Mouse (Mus musculus) stomach, embryonic 16.5 days (tissue): ENCODE measurements at regions not wholly inside any gene's neighbourhood (a gene's known extent, or its start where the extent isn't known, plus 50 kb on each side); places are given as distances from the start of the nearest gene placed in this dataset.

Source experiments
- ATAC-seq: fragments of 200-750 bp; cut with Nextera tagmentation; 2 replicates; pipeline ENCODE4 v1.8.0; 2017; ENCODE audit warnings: moderate number of reproducible peaks, moderate TSS enrichment; ENCODE audit not compliant: insufficient read depth, low FRiP score
- H3K27ac ChIP-seq: fragments of 300-500 bp; sonication (generic); 2 replicates; pipeline ENCODE4 v1.5.1; 2014; ENCODE audit warnings: low read length
- H3K27me3 ChIP-seq: fragments of 300-500 bp; sonication (generic); 2 replicates; pipeline ENCODE4 v1.6.1; 2014; ENCODE audit warnings: low read length, control low read depth, mixed read lengths; ENCODE audit not compliant: control insufficient read depth, insufficient read depth
- H3K36me3 ChIP-seq: fragments of 300-500 bp; sonication (generic); 2 replicates; pipeline ENCODE4 v1.6.1; 2014; ENCODE audit warnings: low read length; ENCODE audit not compliant: control insufficient read depth, insufficient read depth
- H3K4me1 ChIP-seq: fragments of 300-500 bp; sonication (generic); 2 replicates; pipeline ENCODE4 v1.6.1; 2014; ENCODE audit warnings: low read length, control low read depth, mixed read lengths; ENCODE audit not compliant: control insufficient read depth, insufficient read depth
- H3K4me2 ChIP-seq: fragments of 300-500 bp; sonication (generic); 2 replicates; pipeline ENCODE4 v1.6.1; 2014; ENCODE audit warnings: low read depth, low read length, mixed read lengths
- H3K4me3 ChIP-seq: fragments of 300-500 bp; sonication (generic); replicated peaks from 2 replicates; pipeline ENCODE4 v1.5.1; 2014; ENCODE audit warnings: mild to moderate bottlenecking, low read length
- H3K9ac ChIP-seq: fragments of 300-500 bp; sonication (generic); 2 replicates; pipeline ENCODE4 v1.6.1; 2014; ENCODE audit warnings: low read length
- H3K9me3 ChIP-seq: fragments of 300-500 bp; sonication (generic); replicated peaks from 2 replicates; pipeline ENCODE4 v1.6.1; 2016; ENCODE audit warnings: low read length, control low read depth; ENCODE audit not compliant: control insufficient read depth
- WGBS: fragments of 180-500 bp; shearing (Covaris S2); extraction: QIAGEN DNeasy Blood & Tissue Kit; methylation state at CpG from one replicate; pipeline ENCODE4 v1.1.7; 2014; 5-methylcytosine and 5-hydroxymethylcytosine counted together

DNA sequence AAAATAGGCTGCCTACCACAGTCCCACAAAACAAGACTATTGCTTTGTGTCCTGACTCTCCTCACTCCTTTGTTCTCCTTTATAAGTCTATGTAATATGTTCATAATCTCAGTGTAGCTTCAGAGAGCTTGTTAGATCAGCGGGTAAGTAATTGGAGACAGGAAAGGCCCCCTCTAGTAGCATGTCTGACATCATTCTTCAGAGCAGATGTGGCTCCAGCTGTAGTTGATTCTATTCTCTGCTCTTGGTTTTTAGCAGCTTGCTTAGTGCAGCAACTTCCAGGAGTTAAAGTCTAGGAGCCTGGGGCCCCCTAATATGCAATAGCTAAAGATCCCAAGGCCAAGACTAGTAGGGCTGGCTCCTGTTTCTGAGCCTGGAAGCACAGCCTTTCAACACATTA, 101.0 kb upstream of the Fggy start:
- Histone ChIP-seq H3K4me3 (no peak overlapping the region), H3K9me3 (no peaks in the 10 kb centered on the region), H3K36me3 (no peaks in the 10 kb centered on the region), H3K27ac (no peak overlapping the region), H3K9ac (no peak overlapping the region), H3K4me1 (no peaks in the 10 kb centered on the region), H3K27me3 (no peaks in the 10 kb centered on the region), H3K4me2 (no peak overlapping the region)
- WGBS: 53% methylated on average over 1 of the region's 1 CpGs
- ATAC-seq: no peak

DNA sequence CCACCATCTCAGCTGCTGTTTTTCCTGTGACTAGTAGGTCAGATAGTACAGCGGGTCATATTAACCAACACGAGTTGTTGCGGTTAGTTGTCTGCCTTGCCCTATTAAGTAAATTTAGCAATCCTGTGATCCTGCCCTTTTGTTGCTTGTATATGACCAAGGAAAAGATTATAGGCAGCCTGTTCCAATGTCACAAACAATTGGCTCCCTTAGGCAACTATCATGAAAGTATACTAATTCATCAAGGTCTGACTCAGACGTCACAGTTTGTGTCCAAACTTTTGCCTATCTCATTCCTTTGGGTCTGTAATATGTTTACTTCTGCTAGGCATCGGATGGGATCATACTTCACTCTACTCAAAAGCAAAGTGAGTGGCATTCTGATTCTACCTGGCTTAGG, 100.4 kb upstream of the Fggy start:
- H3K36me3 ChIP-seq: no peaks in the 10 kb centered on the region
- H3K9me3 ChIP-seq: no peaks in the 10 kb centered on the region
- no peak overlapping the region for H3K4me3 ChIP-seq
- H3K9ac ChIP-seq: no peak overlapping the region
- no peak for ATAC-seq
- 73% methylated on average over 5 of the region's 5 CpGs for WGBS
- no peaks in the 10 kb centered on the region for H3K4me1 ChIP-seq
- H3K4me2 ChIP-seq: no peak overlapping the region
- H3K27me3 ChIP-seq: no peaks in the 10 kb centered on the region
- H3K27ac ChIP-seq: no peak overlapping the region

DNA sequence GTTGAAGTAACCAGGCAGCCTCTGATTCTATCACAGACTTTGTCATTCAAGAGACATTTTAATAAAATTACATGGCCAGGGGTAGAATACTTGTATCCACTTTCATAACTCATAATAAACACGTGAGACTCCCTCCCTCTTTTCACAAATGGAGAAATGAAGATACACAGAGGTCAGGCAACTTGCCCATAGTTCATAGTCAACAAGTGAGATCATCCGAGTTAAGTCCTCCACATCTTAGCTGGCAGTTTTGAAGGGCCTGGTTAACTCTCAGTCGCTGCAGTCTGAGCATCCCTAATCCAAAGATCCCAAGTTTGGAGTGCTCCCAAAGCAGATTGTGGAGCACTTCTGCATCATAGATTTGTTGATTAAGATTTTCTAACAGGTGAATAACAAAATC, 94.8 kb upstream of the Fggy start:
- WGBS: 59% methylated on average over 3 of the region's 3 CpGs
- H3K9me3 ChIP-seq: no peaks in the 10 kb centered on the region
- H3K36me3 ChIP-seq: no peaks in the 10 kb centered on the region
- H3K4me3 ChIP-seq: no peak overlapping the region
- no peaks in the 10 kb centered on the region for H3K4me1 ChIP-seq
- H3K9ac ChIP-seq: no peak overlapping the region
- no peak overlapping the region for H3K27ac ChIP-seq
- ATAC-seq: no peak
- no peaks in the 10 kb centered on the region for H3K27me3 ChIP-seq
- H3K4me2 ChIP-seq: no peak overlapping the region

DNA sequence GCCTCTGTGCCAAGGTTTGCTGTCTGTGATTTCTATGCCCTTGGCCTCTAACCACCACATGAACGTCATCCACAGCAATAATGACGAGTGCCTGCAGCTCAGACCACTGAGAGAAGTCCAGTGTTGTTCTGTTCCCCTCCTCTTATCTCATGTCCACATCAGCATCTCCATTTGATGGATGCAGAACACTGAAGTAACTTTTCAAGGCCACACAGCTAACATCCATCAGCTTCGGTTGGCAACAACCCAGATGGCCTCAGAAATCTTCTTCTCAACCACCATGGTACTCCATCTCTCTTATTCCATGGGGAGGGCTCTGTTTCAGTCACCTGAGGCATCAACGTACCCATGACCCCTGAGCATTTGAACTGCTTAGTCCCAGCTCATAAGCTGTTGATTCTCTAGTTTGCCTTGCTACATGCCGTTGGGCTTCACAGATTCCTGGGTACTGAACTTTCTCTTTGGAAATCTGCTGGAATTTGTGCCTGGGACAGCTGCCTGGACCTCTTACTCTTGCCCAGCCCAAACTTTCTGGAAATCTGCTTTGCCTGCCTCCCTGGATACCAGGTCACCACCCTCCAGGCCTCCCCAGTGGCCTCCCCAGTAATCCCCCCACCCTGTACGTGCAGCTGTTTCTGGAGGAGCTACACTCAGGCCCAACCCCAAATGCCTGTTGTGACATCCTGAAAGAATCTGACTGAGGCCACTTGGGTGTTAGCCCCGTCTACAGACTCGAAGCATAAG, 94.1 kb upstream of the Fggy start:
- no peaks in the 10 kb centered on the region for H3K4me1 ChIP-seq
- no peak overlapping the region for H3K27ac ChIP-seq
- no peaks in the 10 kb centered on the region for H3K36me3 ChIP-seq
- H3K9me3 ChIP-seq: no peaks in the 10 kb centered on the region
- WGBS: 68% methylated on average over 8 of the region's 8 CpGs
- H3K27me3 ChIP-seq: no peaks in the 10 kb centered on the region
- H3K4me2 ChIP-seq: no peak overlapping the region
- no peak overlapping the region for H3K4me3 ChIP-seq
- ATAC-seq: no peak
- H3K9ac ChIP-seq: no peak overlapping the region

DNA sequence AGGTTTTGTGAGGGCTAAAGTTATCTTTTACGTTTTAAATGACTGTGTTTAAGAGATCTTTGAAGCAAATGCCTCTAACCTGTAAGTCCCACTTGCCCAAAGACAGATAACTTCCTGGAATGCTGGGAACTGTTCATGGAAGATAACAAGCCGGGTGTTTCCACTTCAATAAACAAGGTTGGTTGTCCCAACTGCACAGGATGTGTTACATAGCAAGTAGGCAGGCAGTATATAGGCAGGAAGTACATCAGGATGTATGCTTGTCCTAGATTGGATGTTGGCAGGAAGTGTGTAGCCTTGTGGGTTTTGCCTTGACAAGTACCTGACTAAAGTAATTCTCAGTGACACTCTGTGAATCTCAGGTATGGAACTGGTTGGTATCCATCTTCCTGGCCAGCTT, 90.7 kb upstream of the Fggy start:
- no peaks in the 10 kb centered on the region for H3K36me3 ChIP-seq
- no peak overlapping the region for H3K27ac ChIP-seq
- no peak overlapping the region for H3K4me2 ChIP-seq
- H3K9ac ChIP-seq: no peak overlapping the region
- 21% methylated on average over 2 of the region's 2 CpGs for WGBS
- no peak overlapping the region for H3K4me3 ChIP-seq
- H3K4me1 ChIP-seq: no peaks in the 10 kb centered on the region
- no peaks in the 10 kb centered on the region for H3K9me3 ChIP-seq
- no peak for ATAC-seq
- H3K27me3 ChIP-seq: no peaks in the 10 kb centered on the region

DNA sequence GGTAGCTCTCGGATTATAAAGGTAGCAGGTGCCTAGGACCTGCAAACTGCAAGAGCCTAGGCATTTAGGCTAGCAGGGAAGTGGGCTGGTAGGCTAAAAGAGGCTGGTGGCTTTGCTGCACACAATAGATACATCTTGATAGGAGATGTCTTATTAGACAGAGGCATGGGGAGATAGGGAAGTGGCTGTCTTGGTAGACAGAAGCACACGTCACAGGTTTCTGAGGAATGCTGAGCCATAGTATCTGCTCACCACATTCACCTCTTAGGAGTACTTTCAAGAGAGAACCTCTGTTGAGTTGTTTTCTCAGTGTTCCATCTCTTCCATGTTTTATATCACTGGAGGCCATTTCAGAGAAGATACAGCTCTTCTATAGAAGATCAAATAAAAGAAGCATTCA, 89.8 kb upstream of the Fggy start:
- Histone ChIP-seq H3K9me3 (no peaks in the 10 kb centered on the region), H3K27me3 (no peaks in the 10 kb centered on the region), H3K9ac (no peak overlapping the region), H3K36me3 (no peaks in the 10 kb centered on the region), H3K27ac (no peak overlapping the region), H3K4me3 (no peak overlapping the region), H3K4me1 (no peaks in the 10 kb centered on the region), H3K4me2 (no peak overlapping the region)
- 84% methylated on average over 2 of the region's 2 CpGs for WGBS
- ATAC-seq: no peak

- Histone ChIP-seq H3K4me3 (no peak overlapping the region), H3K27me3 (no peaks in the 10 kb centered on the region), H3K4me1 (peaks cover 18% of the 10 kb centered on the region), H3K36me3 (no peaks in the 10 kb centered on the region), H3K9ac (no peak overlapping the region), H3K9me3 (no peaks in the 10 kb centered on the region), H3K4me2 (no peak overlapping the region), H3K27ac (no peak overlapping the region)
- peak; percentile 60; the same call in 1 of the 2 replicates for ATAC-seq
- 54% methylated on average over 5 of the region's 5 CpGs for WGBS
These were observed 82.4 kb upstream of the Fggy start for GRCm38 (mm10) chr4:95474726-95475406.

DNA sequence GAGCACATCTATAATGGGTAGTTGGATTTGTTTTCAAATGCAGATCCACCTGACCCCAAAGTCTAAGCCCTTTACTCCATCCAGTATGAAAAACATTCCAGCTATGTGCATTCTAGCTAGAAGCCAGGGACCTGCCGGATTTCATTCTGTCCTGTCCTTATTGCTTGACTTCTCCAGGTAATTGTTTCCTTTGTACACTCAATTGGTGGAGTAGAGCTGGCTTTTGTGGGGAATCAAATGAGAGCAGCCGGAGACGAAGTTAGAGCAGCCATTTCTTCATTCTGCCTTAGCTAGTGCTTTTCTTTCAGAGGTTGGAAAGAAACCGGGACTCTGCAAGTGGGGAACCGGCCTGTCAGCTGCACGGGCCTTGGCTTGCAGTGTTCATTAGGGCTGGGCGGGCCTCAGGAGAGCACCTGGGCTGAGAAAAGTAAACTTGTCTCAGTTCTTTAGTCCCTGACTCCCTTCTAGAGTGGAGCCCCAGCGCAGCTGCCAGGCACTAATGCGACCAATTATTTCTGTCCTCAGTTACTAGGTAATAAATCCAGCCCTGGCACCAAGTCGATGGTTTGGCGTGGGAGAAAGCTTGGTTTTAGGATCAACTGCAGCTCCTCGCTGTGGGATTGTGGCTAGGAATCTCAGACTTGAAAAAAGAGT, 81.1 kb upstream of the Fggy start:
- 37% methylated on average over 12 of the region's 12 CpGs for WGBS
- Histone ChIP-seq H3K36me3 (no peaks in the 10 kb centered on the region), H3K4me3 (no peak overlapping the region), H3K4me1 (peaks cover 18% of the 10 kb centered on the region), H3K27ac (peak overlapping the region; percentile 83), H3K9me3 (no peaks in the 10 kb centered on the region), H3K27me3 (no peaks in the 10 kb centered on the region), H3K4me2 (no peak overlapping the region), H3K9ac (no peak overlapping the region)
- peak; percentile 76; the same call in 1 of the 2 replicates for ATAC-seq

GRCm38 (mm10) chr4:95483571-95483970, 73.7 kb upstream of the Fggy start:
- ATAC-seq: peak; percentile 84
- Histone ChIP-seq H3K36me3 (no peaks in the 10 kb centered on the region), H3K9me3 (no peaks in the 10 kb centered on the region), H3K4me1 (peaks cover 12% of the 10 kb centered on the region; the same call in 1 of the 2 replicates), H3K4me2 (no peak overlapping the region), H3K9ac (no peak overlapping the region), H3K27ac (peak overlapping the region; percentile 32), H3K4me3 (no peak overlapping the region), H3K27me3 (no peaks in the 10 kb centered on the region)
- 34% methylated on average over 6 of the region's 6 CpGs for WGBS
